Mouse (Mus musculus): ENCODE measurements around the gene Fnip1. TPM values are rescaled to one million over a fixed set of nuclear protein-coding genes. Genes with fewer than 3 reads are reported as not detected.
A peak's percentile ranks its signal among the peaks of the same experiment; 100 is the strongest.
"Not testable (repeated sequence)": the region's sequence is repeated elsewhere in the genome, so short reads cannot be mapped to it uniquely, and the experiment has no call there.

Gene Fnip1
- polyA plus RNA-seq, 1 experiment = 1.1 TPM

- WGBS = 66% methylated on average over 3 of the region's 3 CpGs
These were observed 12.8 kb downstream of the Fnip1 start for GRCm38 (mm10) chr11:54450757-54451156.

GRCm38 (mm10) chr11:54454516-54454915 lies 16.5 kb downstream of the Fnip1 start:
- WGBS = 58% methylated on average over 1 of the region's 1 CpGs
- no peak for DNase-seq (ENCODE audit: low read depth, low spot score)

More at GRCm38 (mm10) chr11:54450757-54451156, 12.8 kb downstream of the Fnip1 start:
- not testable (repeated sequence) for DNase-seq (ENCODE audit: low read depth, low spot score)

- 75% methylated on average over 2 of the region's 2 CpGs for WGBS
- no peak for DNase-seq (ENCODE audit: low read depth, low spot score)
These were observed 18.9 kb downstream of the Fnip1 start for GRCm38 (mm10) chr11:54456875-54457274.

GRCm38 (mm10) chr11:54458168-54458567 lies 20.2 kb downstream of the Fnip1 start:
- no peak for DNase-seq (ENCODE audit: low read depth, low spot score)
- 89% methylated on average over 1 of the region's 1 CpGs for WGBS

- no peak for DNase-seq (ENCODE audit: low read depth, low spot score)
- 40% methylated on average over 3 of the region's 3 CpGs for WGBS
These were observed 26.7 kb downstream of the Fnip1 start for GRCm38 (mm10) chr11:54464557-54465244.

GRCm38 (mm10) chr11:54472231-54472630 lies 34.2 kb downstream of the Fnip1 start:
- no peak for DNase-seq (ENCODE audit: low read depth, low spot score)
- 94% methylated on average over 4 of the region's 4 CpGs for WGBS

GRCm38 (mm10) chr11:54478414-54478813 lies 40.4 kb downstream of the Fnip1 start:
- WGBS = 90% methylated on average over 1 of the region's 1 CpGs

GRCm38 (mm10) chr11:54486041-54486440 lies 48.0 kb downstream of the Fnip1 start:
- DNase-seq (ENCODE audit: low read depth, low spot score) = no peak

More at GRCm38 (mm10) chr11:54478414-54478813, 40.4 kb downstream of the Fnip1 start:
- DNase-seq (ENCODE audit: low read depth, low spot score) = no peak

GRCm38 (mm10) chr11:54491946-54492558 lies 54.1 kb downstream of the Fnip1 start:
- WGBS = 93% methylated on average over 1 of the region's 1 CpGs
- DNase-seq (ENCODE audit: low read depth, low spot score) = no peak

More at GRCm38 (mm10) chr11:54486041-54486440, 48.0 kb downstream of the Fnip1 start:
- WGBS = 91% methylated on average over 3 of the region's 3 CpGs

GRCm38 (mm10) chr11:54492559-54492958 lies 54.6 kb downstream of the Fnip1 start:
- no peak for DNase-seq (ENCODE audit: low read depth, low spot score)
- 67% methylated on average over 4 of the region's 4 CpGs for WGBS

- WGBS = 70% methylated on average over 5 of the region's 5 CpGs
- no peak for DNase-seq (ENCODE audit: low read depth, low spot score)
These were observed 61.8 kb downstream of the Fnip1 start for GRCm38 (mm10) chr11:54499838-54500237.

- 72% methylated on average over 4 of the region's 4 CpGs for WGBS
- no peak for DNase-seq (ENCODE audit: low read depth, low spot score)
These were observed 64.7 kb downstream of the Fnip1 start for GRCm38 (mm10) chr11:54502546-54503245.

- DNase-seq (ENCODE audit: low read depth, low spot score) = no peak
These were observed 75.6 kb downstream of the Fnip1 start for GRCm38 (mm10) chr11:54513584-54513983.

- DNase-seq (ENCODE audit: low read depth, low spot score) = no peak
- WGBS = under 1% methylated on average over 18 of the region's 18 CpGs
These were observed 84.0 kb downstream of the Fnip1 start for GRCm38 (mm10) chr11:54521927-54522528.

- DNase-seq (ENCODE audit: low read depth, low spot score) = peak; percentile 95
- under 1% methylated on average over 73 of the region's 73 CpGs for WGBS
These were observed 84.8 kb downstream of the Fnip1 start, which contains the start of gene Rapgef6 for GRCm38 (mm10) chr11:54522529-54523430. Rapgef6 (plus strand) TSS chr11:54522847.

GRCm38 (mm10) chr11:54523431-54524001 lies 85.5 kb downstream of the Fnip1 start:
- 7% methylated on average over 10 of the region's 10 CpGs for WGBS

GRCm38 (mm10) chr11:54528002-54528401 lies 90.0 kb downstream of the Fnip1 start:
- no peak for DNase-seq (ENCODE audit: low read depth, low spot score)
- 19% methylated on average over 2 of the region's 2 CpGs for WGBS

More at GRCm38 (mm10) chr11:54523431-54524001, 85.5 kb downstream of the Fnip1 start:
- DNase-seq (ENCODE audit: low read depth, low spot score) = no peak

- DNase-seq (ENCODE audit: low read depth, low spot score) = no peak
These were observed 92.4 kb downstream of the Fnip1 start for GRCm38 (mm10) chr11:54530391-54530790.

GRCm38 (mm10) chr11:54530916-54531315 lies 92.9 kb downstream of the Fnip1 start:
- WGBS = 88% methylated on average over 1 of the region's 1 CpGs

More at GRCm38 (mm10) chr11:54530391-54530790, 92.4 kb downstream of the Fnip1 start:
- 36% methylated on average over 1 of the region's 1 CpGs for WGBS

More at GRCm38 (mm10) chr11:54530916-54531315, 92.9 kb downstream of the Fnip1 start:
- no peak for DNase-seq (ENCODE audit: low read depth, low spot score)

Measured in large intestine, adult 2 months (tissue).